Mouse (Mus musculus): Measurements from ENCODE around the gene Zmat5.

Zmat5 gene

DNA sequence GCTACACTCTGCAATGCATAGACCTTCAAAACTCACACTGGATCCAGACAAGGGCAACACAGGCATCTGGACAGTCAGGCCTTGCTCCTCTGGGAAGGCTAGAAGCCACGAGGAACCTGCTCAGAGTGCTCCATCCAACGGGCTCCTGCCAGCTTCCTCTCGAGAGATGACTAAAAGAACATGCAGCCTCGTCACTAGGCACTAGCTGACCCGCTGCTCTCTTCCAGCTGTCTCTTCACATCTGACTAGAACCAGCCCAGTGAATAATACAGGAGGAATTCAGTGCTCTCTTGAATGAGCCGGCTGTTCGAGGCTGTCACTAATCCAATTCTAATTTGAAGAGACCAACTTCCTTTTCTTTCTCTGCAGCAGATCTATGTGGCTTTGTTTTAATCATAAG, 67.3 kb downstream of the Zmat5 start:
- DNase-seq (ENCODE audit: low spot score in 2 of 2): no peak

DNA sequence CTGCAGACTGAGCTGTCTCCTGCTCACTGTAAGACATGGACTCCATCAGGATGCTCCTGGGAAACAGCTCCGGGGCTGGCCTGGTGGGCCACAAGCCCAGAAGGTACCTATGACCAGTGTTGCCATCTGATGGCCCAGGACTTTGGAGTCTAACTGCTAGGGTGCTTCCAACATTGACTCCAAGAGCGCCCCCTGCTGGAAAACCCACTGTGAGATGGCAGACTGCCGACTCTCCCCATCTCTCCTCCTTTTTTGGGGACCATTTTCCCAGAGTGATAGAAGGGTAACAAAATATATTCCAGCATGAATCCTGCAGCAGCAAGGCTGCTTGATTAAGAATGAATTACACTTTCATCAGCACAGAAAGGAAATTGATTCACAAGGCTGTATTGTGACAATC, 68.4 kb downstream of the Zmat5 start:
- peak; percentile 63 to 84 for DNase-seq (ENCODE audit: low spot score in 2 of 2)

DNA sequence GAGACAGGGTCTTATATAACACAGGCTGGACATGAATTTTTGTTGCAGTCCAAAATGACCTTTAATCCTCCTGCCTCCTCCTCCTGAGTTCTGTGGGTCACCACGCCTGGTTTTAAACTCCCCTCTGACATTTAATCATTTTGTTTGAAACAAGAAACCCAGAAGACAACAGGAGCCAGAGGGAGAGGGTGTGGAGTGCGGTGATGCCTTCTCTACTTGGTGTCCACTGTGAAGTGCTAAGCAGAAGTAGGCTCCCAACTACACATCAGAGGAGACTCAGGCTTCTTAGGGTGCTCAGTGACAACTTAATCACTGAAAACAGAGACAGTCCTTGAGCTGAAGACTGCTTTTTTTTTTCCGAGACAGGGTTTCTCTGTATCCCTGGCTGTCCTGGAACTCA, 76.4 kb downstream of the Zmat5 start:
- no peak for DNase-seq (ENCODE audit: low spot score in 2 of 2)

DNA sequence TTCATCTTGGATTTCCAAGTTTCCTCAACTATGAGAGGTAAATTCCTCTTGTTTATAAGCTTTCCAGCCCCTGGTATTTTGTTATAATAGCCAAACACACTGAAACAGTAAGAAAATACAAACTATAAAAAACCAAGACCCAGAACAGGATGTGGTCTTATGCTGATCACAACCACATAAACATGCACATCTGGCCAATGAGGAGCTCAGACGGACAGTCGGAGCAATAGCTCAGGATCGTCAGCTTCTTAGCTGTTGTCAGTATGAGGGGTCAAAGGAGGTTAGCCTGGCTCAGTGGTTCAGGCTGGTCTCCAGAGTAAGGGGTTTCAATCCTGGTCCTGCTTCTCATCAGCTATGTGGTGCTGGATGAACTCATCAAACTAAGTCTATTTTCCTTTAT, 78.6 kb downstream of the Zmat5 start:
- no peak for DNase-seq (ENCODE audit: low spot score in 2 of 2)

DNA sequence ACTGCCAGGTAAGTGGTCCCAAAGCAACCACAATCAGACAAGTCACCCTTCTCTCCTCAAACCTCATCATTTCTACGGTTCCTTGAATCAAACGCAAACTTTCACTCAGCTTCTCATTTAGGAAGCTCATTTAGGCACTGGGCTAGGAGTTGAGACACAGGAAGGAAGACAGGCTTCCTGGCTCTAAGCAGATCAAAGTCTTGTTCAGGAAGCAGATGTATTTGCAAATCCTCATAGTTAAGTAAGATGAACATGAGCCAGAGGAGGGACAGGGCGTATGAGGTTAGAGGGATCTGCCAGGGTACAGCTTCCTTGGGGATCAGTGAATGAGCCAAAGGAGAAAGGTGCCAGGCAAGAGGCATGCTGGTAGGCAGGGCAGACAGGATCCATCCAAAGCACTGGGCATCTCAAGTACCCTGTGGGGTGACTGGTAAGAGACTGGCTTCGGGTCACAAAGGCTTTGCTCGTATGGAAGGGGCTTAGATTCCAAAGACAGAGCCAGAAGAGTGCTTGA, 80.2 kb downstream of the Zmat5 start:
- DNase-seq (ENCODE audit: low spot score in 2 of 2): no peak

Data from spleen, postnatal 10 days (tissue).